Mouse (Mus musculus) cerebellum, adult 9-11 months (tissue): ENCODE data around the gene Plekha6.
A peak's percentile ranks its signal among the peaks of the same experiment; 100 is the strongest.

Source experiments
- DNase-seq: peaks from one replicate; pipeline ENCODE4 v3.0.0; 2022

Plekha6 gene

GRCm38 (mm10) chr1:133215753-133216152 lies 51.7 kb downstream of the Plekha6 start:
- DNase-seq, result no peak

DNA sequence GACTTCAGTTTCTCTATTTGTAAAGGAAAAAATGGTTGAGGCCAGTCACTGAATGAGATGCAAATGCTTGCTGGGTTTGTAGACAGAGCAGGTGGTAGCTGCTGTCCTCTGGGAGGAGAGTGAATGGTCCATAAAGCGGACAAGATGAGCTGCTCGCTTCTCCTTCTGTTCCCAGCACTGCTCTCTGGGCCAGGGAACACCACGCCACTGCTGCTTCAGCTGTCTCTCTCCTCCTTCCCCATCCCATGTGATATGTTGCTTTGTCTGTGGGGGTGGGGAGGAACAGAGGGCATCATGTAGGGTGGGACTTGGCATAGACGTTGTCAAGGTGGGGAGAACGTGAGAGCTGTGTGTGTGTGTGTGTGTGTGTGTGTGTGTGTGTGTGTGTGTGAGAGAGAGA lies 53.0 kb downstream of the Plekha6 start:
- no peak for DNase-seq

- no peak for DNase-seq
Measured at GRCm38 (mm10) chr1:133219106-133219505, 55.1 kb downstream of the Plekha6 start.

GRCm38 (mm10) chr1:133221459-133221858 lies 57.4 kb downstream of the Plekha6 start:
- no peak for DNase-seq

DNA sequence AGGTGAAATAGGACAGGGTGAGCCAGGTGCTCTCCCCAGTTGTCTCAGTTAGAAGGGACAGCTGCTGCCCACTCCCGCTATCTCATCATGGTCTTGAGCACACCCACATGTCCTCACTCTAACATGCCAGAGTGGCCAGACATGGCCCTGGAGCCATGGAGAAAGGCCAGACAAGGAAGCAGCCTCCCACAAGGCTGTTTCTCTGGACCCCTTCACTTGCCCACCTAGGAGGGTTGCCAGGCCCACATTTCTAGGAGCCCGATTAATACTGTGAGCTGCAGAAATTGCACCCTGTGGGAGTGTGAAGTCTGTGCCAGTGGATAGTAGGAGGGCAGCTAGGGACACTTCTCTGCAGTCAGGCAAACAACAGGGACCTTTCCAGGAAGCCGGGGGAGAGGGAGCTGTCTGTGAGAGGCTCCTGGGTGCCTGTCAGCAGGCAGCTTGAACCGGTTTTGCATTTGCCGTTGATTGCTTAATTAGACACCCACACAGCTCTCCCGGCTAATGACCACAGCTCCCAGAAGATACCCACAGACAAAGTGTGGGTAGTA lies 58.5 kb downstream of the Plekha6 start:
- DNase-seq, result no peak

- DNase-seq, result no peak
Measured at GRCm38 (mm10) chr1:133224674-133225073, 60.7 kb downstream of the Plekha6 start.

DNA sequence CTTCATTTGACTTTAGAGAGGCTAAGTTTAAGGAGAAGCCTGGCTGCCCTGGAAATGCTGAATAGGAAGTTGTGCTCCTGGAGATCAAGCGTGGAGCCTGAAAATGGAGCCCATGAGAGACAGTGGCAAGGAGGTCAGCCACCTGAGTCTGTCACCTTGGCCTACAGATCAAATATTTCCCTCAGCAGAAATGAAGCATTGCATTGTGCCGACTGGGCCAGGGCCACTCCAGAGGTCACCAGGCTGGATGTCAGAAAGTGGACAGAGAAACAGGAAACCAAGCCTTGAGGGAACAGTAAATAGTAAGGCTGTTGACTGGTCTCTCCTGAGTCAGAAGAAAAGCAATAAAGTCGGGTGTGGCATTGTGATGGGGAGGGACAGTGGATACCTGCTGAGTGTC lies 61.1 kb downstream of the Plekha6 start:
- no peak for DNase-seq

DNA sequence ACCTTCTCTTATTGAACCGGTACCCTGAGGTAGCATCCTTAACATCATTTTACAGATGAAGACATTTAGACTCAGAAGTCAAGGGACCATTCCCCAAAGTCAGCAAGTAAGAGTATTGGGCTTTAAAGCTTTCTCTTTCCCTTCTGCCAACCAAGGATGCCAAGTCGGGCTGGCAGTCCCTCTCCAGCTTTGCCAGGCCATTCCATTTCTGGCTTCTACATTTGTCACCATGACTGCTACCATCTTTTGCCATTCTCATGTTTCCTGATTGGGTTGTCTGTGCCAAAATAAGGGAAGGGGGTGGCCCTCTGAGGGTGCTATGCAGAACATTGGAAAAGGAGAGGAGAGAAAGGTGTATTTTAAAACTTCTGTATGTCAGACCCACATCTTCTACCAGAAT lies 61.6 kb downstream of the Plekha6 start:
- DNase-seq, result no peak

DNA sequence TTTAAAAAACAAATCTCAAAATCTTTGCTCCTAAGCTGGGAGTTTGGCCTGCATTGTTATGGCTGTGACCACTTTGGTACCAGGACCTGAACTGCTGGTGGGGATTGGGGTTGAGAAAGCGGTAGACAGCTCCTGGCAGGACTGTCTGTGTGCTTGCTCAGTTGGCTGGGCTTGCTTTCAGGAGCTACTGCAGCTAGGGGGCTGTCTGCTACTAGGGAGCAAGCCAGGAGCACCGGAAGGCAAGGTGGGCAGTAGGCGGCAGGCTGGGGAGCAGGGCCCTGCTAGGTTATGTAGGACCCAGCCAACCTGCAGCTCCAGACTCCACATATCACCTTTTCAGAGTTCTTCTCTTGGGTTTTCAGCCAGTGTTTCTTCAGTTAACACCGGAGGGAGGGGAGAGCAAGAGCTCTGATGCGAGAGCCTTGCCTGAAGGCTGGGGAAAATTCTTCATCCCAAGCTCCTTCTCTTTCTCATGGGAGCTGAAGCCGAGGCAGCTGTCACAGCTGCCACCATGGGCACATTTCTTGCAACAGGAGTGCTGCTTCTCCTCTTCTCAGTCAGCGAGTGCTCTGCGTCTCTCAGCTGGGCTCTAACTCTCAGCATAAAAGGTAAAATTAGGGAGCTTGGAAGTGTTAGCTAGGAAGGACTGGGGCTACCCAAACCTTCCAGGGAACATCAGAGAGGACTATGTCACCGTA lies 62.1 kb downstream of the Plekha6 start:
- no peak for DNase-seq

DNA sequence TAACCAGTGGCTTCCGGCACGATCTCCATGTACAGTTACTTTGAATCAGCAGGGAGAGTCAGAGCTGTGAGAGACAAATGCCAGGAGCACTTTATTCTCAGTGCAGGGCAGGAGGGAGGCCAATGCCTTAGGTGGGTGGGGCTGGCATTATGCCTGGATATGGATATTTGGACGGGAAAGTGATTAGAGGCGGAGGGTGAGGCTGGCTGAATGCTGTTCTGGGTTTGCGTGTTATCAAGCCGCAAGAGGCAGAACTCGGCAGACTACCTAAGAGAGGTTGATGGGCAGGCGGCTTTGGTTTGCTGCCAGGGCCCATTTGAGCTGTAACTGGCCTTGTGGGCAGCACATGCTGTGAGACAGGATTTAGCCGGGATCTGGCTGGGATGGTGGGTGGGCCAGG lies 62.9 kb downstream of the Plekha6 start:
- peak; percentile 51 for DNase-seq

GRCm38 (mm10) chr1:133227378-133227777 lies 63.4 kb downstream of the Plekha6 start:
- no peak for DNase-seq

DNA sequence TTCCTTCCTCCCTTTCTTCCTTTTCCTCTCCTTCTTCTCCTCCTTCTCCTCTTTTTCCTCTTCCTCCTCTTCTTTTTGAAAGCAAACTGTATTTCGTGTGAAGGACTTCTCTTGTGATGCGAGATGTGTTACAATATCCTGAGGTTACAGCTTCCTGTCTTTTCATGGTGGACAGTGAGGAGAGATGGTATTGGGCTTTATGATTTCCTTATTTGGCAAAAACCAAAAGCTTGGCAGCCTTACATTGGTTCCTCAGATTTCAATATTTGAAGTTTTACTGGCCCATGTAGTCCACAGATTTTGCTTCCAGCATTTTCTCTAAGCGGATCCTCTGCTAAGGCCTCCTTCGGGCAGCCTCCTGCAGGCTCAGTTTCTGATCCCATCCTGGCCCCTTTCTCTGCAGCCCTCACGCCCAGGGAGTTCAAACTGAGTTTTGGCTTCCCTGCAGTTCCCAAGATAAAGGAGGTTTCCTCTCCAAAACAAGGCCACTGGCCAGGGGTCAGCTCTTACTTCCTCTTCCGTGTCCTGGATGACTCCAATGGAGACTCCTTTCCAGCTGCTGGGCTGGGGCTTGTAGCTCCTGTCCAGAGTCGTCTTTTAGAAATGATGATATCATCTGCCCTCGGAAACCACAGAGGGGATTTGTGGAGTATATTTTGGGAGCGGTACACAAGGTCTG lies 64.9 kb downstream of the Plekha6 start:
- no peak for DNase-seq

GRCm38 (mm10) chr1:133231523-133232193 lies 67.6 kb downstream of the Plekha6 start:
- no peak for DNase-seq

DNA sequence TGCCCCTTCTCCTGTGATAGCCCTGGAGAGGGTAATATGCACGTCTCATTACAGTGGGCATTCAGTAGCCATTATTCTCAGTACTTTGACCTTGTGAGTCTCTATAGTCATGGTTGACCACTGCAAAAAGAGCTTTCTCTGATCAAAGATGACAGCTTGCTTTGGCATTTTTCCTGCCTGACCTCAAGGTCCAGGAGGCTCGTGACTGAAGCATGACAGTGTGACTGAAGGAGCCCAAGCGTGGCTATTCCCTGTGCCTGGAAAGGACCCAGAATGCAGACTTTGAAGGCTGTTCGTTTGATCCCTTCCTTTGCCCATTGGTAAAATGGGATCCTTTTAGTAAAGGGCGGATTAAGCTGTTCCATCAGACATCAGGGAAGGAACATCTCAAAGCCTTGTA lies 71.9 kb downstream of the Plekha6 start:
- DNase-seq, result no peak

GRCm38 (mm10) chr1:133236693-133237440 lies 72.9 kb downstream of the Plekha6 start:
- DNase-seq, result no peak

GRCm38 (mm10) chr1:133237670-133238069 lies 73.7 kb downstream of the Plekha6 start:
- no peak for DNase-seq

- DNase-seq, result no peak
Measured at GRCm38 (mm10) chr1:133239121-133239812, 75.3 kb downstream of the Plekha6 start.

DNA sequence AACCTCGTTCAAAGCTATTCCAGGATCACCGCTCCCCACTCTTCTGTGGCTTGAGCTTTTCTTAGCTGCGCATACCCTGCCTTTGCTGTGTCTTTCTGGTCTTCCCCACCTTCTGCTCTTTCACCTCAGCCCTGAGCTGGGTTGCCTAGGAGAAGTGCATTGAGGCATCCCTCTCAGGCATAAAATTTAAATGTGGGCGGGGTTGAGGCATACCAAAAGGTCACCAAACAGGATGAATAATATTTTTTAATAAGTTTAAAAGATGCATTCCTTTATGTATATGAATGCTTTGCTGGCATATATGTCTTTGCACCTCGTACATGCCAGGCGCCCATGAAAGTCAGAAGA lies 75.8 kb downstream of the Plekha6 start:
- no peak for DNase-seq

DNA sequence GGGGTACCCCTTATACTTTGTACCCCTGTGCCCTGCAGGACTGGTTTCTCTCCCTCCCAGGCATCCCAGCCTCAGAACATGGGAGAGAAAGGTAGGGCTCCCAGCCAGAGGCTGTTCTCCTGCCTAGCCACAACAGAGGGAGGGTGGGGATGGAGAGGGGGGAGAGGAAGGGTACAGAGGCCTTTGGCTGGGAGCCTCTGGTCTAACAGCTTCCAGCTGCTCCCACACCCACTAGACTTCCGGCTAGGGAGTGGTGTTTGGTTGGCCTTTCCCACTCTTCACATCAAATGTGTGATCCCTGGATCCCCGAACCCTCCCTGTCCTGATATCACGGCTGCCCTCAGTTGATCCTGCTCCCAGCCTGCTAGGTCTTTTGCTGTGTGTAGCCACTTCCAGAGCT lies 76.9 kb downstream of the Plekha6 start:
- DNase-seq, result no peak

GRCm38 (mm10) chr1:133244668-133245067 lies 80.7 kb downstream of the Plekha6 start:
- DNase-seq, result no peak

- no peak for DNase-seq
Measured at GRCm38 (mm10) chr1:133245690-133246619, 81.9 kb downstream of the Plekha6 start.
